Comparison of ENCODE assay signal across 8 mouse cellular contexts in genomic region chr4:103214925-103215820, GRCm38 (mm10). TPM values are rescaled to one million over a fixed set of nuclear protein-coding genes. Genes with fewer than 3 reads are reported as not detected.
A peak's percentile ranks its signal among the peaks of the same experiment; 100 is the strongest.
DNase-seq lines count a peak whose midpoint lies in the region; ATAC-seq and TF ChIP-seq lines count a peak whose summit lies in the region.

Gene Slc35d1, minus strand, starts transcription at chr4:103215164.

- peak; percentile 58 for TF ChIP-seq POLR2A in myocyte (IDR thresholded peaks at IDR 0.05; ENCODE audit: insufficient read length, low read depth)

- H3K4me2 ChIP-seq in embryonic facial prominence, embryonic 14.5 days (ENCODE audit: low read depth, low read length): peak within 1 kb of the TSS; percentile 71
- peak within 1 kb of the TSS; percentile 63 for H3K4me2 ChIP-seq in kidney, embryonic 14.5 days (replicated peaks; ENCODE audit: low read depth, low read length)
- peak within 1 kb of the TSS; percentile 99 for H3K4me2 ChIP-seq in myocyte (ENCODE audit: low read depth)

- 6% methylated on average over 20 of the region's 70 CpGs for WGBS in embryonic facial prominence, embryonic 14.5 days
- WGBS in kidney, embryonic 14.5 days: 2% methylated on average over 65 of the region's 70 CpGs

- H3K4me3 ChIP-seq in embryonic facial prominence, embryonic 14.5 days (ENCODE audit: low read depth, low read length): peak within 1 kb of the TSS; percentile 97
- H3K4me3 ChIP-seq in kidney, embryonic 14.5 days (ENCODE audit: low read length): peak within 1 kb of the TSS; percentile 90
- H3K4me3 ChIP-seq in myocyte: peak within 1 kb of the TSS; percentile 62

- H3ac ChIP-seq in myocyte (ENCODE audit: control insufficient read depth, insufficient read length): peak within 1 kb of the TSS; percentile 62

- H3K36me3 ChIP-seq in embryonic facial prominence, embryonic 14.5 days (ENCODE audit: control insufficient read depth, insufficient read depth, low read length): peaks cover 12% of the 10 kb centered on the region
- H3K36me3 ChIP-seq in kidney, embryonic 14.5 days (ENCODE audit: control insufficient read depth, insufficient read depth, low read length): peaks cover 5% of the 10 kb centered on the region
- no peaks in the 10 kb centered on the region for H3K36me3 ChIP-seq in myocyte (ENCODE audit: control insufficient read depth, insufficient read depth)

- no peaks in the 10 kb centered on the region for H3K27me3 ChIP-seq in embryonic facial prominence, embryonic 14.5 days (replicated peaks; ENCODE audit: control insufficient read depth, insufficient read depth, low read length)
- no peaks in the 10 kb centered on the region for H3K27me3 ChIP-seq in kidney, embryonic 14.5 days (ENCODE audit: control insufficient read depth, insufficient read depth, low read length)
- H3K27me3 ChIP-seq in myocyte (ENCODE audit: control insufficient read depth, insufficient read depth, insufficient read length): no peaks in the 10 kb centered on the region

- peaks cover 13% of the 10 kb centered on the region for H3K4me1 ChIP-seq in embryonic facial prominence, embryonic 14.5 days (ENCODE audit: control insufficient read depth, insufficient read depth, low read length)
- peaks cover 9% of the 10 kb centered on the region; the same call in 1 of the 2 replicates for H3K4me1 ChIP-seq in kidney, embryonic 14.5 days (ENCODE audit: control insufficient read depth, insufficient read depth, low read length)

- H3K9ac ChIP-seq in embryonic facial prominence, embryonic 14.5 days (ENCODE audit: low read depth, low read length): peak within 1 kb of the TSS; percentile 99
- peak within 1 kb of the TSS; percentile 96 for H3K9ac ChIP-seq in kidney, embryonic 14.5 days (ENCODE audit: low read depth, low read length)

- ATAC-seq in embryonic facial prominence, embryonic 14.5 days (ENCODE audit: low read depth): peak; percentile 88
- peak; percentile 95 for ATAC-seq in kidney, embryonic 14.5 days (ENCODE audit: low FRiP score, low TSS enrichment)

- peak within 1 kb of the TSS; percentile 99 for H3K27ac ChIP-seq in embryonic facial prominence, embryonic 14.5 days (replicated peaks; ENCODE audit: low read depth, low read length)
- peak within 1 kb of the TSS; percentile 98 for H3K27ac ChIP-seq in kidney, embryonic 14.5 days (ENCODE audit: low read depth, low read length)

- peak; percentile 72 to 78 for DNase-seq in B cell, adult 2 months
- DNase-seq in adrenal gland, postnatal 4 days (ENCODE audit: low spot score in 2 of 2): peak; percentile 61 to 72
- DNase-seq in embryonic facial prominence, embryonic 14.5 days (ENCODE audit: low spot score): peak; percentile 91
- peak; percentile 67 to 76 for DNase-seq in heart, adult 9 months (ENCODE audit: low spot score in 2 of 2)
- peak; percentile 83 for DNase-seq in liver
- peak; percentile 71 to 86 for DNase-seq in spleen, postnatal 4 days (ENCODE audit: low spot score in 2 of 2)

- no peaks in the 10 kb centered on the region for H3K9me3 ChIP-seq in embryonic facial prominence, embryonic 14.5 days (ENCODE audit: control insufficient read depth, low read length)
- no peaks in the 10 kb centered on the region for H3K9me3 ChIP-seq in kidney, embryonic 14.5 days (ENCODE audit: control insufficient read depth, low read length)

- H3K79me2 ChIP-seq in myocyte (ENCODE audit: control insufficient read depth, insufficient read depth): peaks cover 14% of the 10 kb centered on the region

TF ChIP-seq in myocyte, 11 proteins besides CTCF, POLR2A, EP300 and RAD21:
- TF ChIP-seq CEBPB (IDR thresholded peaks at IDR 0.05; ENCODE audit: insufficient read depth, poor library complexity, severe bottlenecking) (0 out of 2 replicates have a peak, but pooled peaks have one; percentile 10), MYOD1 (IDR thresholded peaks at IDR 0.05; ENCODE audit: control insufficient read depth in 1 of 3, insufficient read length in 2 of 3, low read depth in 2 of 3) (peak in 1 of 3 experiments; percentile 23), MYOG (IDR thresholded peaks at IDR 0.05; ENCODE audit: control insufficient read depth in 1 of 3, insufficient read depth in 1 of 3, insufficient read length in 2 of 3, low read depth in 2 of 3) (peak in 1 of 3 experiments; percentile 11), TCF3 (IDR thresholded peaks at IDR 0.05; ENCODE audit: insufficient read length, low read depth) (peak; percentile 18), POLR2AphosphoS2 (IDR thresholded peaks at IDR 0.05; ENCODE audit: insufficient read length, low read depth) (no peak), E2F4 (IDR thresholded peaks at IDR 0.05; ENCODE audit: insufficient read depth) (no peak), REST (IDR thresholded peaks at IDR 0.05; ENCODE audit: insufficient read depth, insufficient read length) (no peak)

RNA-seq across cellular contexts. Expression of gene Slc35d1, which starts in this region (rescaled TPM):
- 10 to 100 TPM; 17.0 to 19.4 TPM for total RNA-seq in adrenal gland, postnatal 4 days (2021)
- polyA plus RNA-seq in embryonic facial prominence, embryonic 14.5 days (2014; fragmentation: Nextera tagmentation; extraction: Ambion mirVana): 13.4 and 13.8 TPM in 2 replicates
- polyA plus RNA-seq in kidney, embryonic 14.5 days (2014; fragmentation: Nextera tagmentation; extraction: Ambion mirVana): 7.2 and 11.8 TPM in 2 replicates
- polyA plus RNA-seq in myocyte (2012; fragmentation: generic; extraction: Trizol): 4.2 TPM

Comparison
In these comparisons a context has a peak if more than half of its experiments do, and no peak if none do; other contexts are left out.
1. Peak in every context shown above with its lines: DNase-seq, ATAC-seq, H3K4me3 ChIP-seq and H3K27ac ChIP-seq.